Mouse (Mus musculus) lung, adult 2 months (tissue): ENCODE measurements around the gene Itprip.
"Not testable (repeated sequence)": the region's sequence is repeated elsewhere in the genome, so short reads cannot be mapped to it uniquely, and the experiment has no call there.

Source experiments
- CTCF ChIP-seq: fragments of 200-500 bp; IDR thresholded peaks from 2 replicates; pipeline ENCODE4 v1.5.1; 2011; ENCODE audit warnings: mild to moderate bottlenecking, low read length, control low read depth; ENCODE audit not compliant: insufficient read depth
- POLR2A ChIP-seq: fragments of 200-500 bp; IDR thresholded peaks from 2 replicates; pipeline ENCODE4 v1.6.1; 2011; ENCODE audit warnings: low read depth, mild to moderate bottlenecking, control low read depth, low read length, borderline replicate concordance; ENCODE audit errors: extremely low read depth

GRCm38 (mm10) chr19:47852131-47852530 is 67.0 kb downstream of the Itprip start:
- not testable (repeated sequence) for TF ChIP-seq CTCF, POLR2A
